Comparison of ENCODE assay signal across 44 mouse cellular contexts in genomic region chr19:59192491-59192890, GRCm38 (mm10). TPM values are rescaled to one million over a fixed set of nuclear protein-coding genes. Genes with fewer than 3 reads are reported as not detected.
DNase-seq lines count a peak whose midpoint lies in the region; ATAC-seq and TF ChIP-seq lines count a peak whose summit lies in the region.
"Had no signal": no experiment of that assay in that cellular context is flagged by ENCODE, and none has a peak within 500 bp of the region (broad histone marks: within the 10 kb centered on the region; RNA-seq: fewer than 3 reads in every experiment).

No protein-coding gene starts in this region.

- H3K27ac ChIP-seq in hindbrain, embryonic 10.5 days, result no peak overlapping the region
- H3K27ac ChIP-seq in hindbrain, embryonic 13.5 days, result no peak overlapping the region
- H3K27ac ChIP-seq in forebrain, embryonic 13.5 days, result no peak overlapping the region
- H3K27ac ChIP-seq: hindbrain, postnatal 0 days; intestine, embryonic 15.5 days; layer of hippocampus, adult 2 months; left cerebral cortex, adult 2 months; limb, embryonic 13.5 days; lung, embryonic 15.5 days; midbrain, embryonic 10.5 days; neural tube, embryonic 13.5 days had no signal

- no peaks in the 10 kb centered on the region for H3K36me3 ChIP-seq in hindbrain, embryonic 10.5 days
- H3K36me3 ChIP-seq in hindbrain, embryonic 13.5 days, result no peaks in the 10 kb centered on the region
- H3K36me3 ChIP-seq in forebrain, embryonic 13.5 days (ENCODE audit: poor library complexity, severe bottlenecking), result no peaks in the 10 kb centered on the region
- H3K36me3 ChIP-seq: heart, embryonic 12.5 days; intestine, embryonic 15.5 days; limb, embryonic 13.5 days; lung, embryonic 15.5 days; midbrain, embryonic 10.5 days; neural tube, embryonic 13.5 days had no signal

- 5% methylated on average over 2 of the region's 2 CpGs for WGBS in hindbrain, embryonic 10.5 days
- 3% methylated on average over 2 of the region's 2 CpGs for WGBS in hindbrain, embryonic 13.5 days
- 13% methylated on average over 2 of the region's 2 CpGs for WGBS in forebrain, embryonic 13.5 days

- ATAC-seq in hindbrain, embryonic 13.5 days (ENCODE audit: low FRiP score), result no peak
- no peak for ATAC-seq in forebrain, embryonic 13.5 days
- ATAC-seq: activated CD4-positive, CD25-positive, alpha-beta regulatory T cell, adult 4 months; hindbrain, postnatal 0 days; intestine, embryonic 15.5 days had no signal

- TF ChIP-seq POLR2A in brain, embryonic 14.5 days (IDR thresholded peaks at IDR 0.05; ENCODE audit: borderline replicate concordance, extremely low read depth, insufficient read depth, insufficient read length, poor library complexity, severe bottlenecking), result no peak

- H3K9me3 ChIP-seq in hindbrain, embryonic 10.5 days, result no peaks in the 10 kb centered on the region
- no peaks in the 10 kb centered on the region for H3K9me3 ChIP-seq in hindbrain, embryonic 13.5 days
- no peaks in the 10 kb centered on the region for H3K9me3 ChIP-seq in forebrain, embryonic 13.5 days (replicated peaks)
- H3K9me3 ChIP-seq: heart, embryonic 12.5 days; intestine, embryonic 15.5 days; limb, embryonic 13.5 days; lung, embryonic 15.5 days; midbrain, embryonic 10.5 days; neural tube, embryonic 13.5 days had no signal

- H3K4me1 ChIP-seq in hindbrain, embryonic 10.5 days (replicated peaks), result peaks cover 15% of the 10 kb centered on the region; the same call in 1 of the 2 replicates
- peaks cover 6% of the 10 kb centered on the region; the same call in 1 of the 2 replicates for H3K4me1 ChIP-seq in hindbrain, embryonic 13.5 days (replicated peaks)
- H3K4me1 ChIP-seq in forebrain, embryonic 13.5 days, result peaks cover 14% of the 10 kb centered on the region

- no peak overlapping the region for H3K9ac ChIP-seq in hindbrain, embryonic 13.5 days
- no peak overlapping the region for H3K9ac ChIP-seq in forebrain, embryonic 13.5 days
- H3K9ac ChIP-seq: heart, embryonic 12.5 days; intestine, embryonic 15.5 days; limb, embryonic 13.5 days; lung, embryonic 15.5 days; neural tube, embryonic 13.5 days had no signal

- H3K27me3 ChIP-seq in hindbrain, embryonic 10.5 days (ENCODE audit: insufficient read depth, poor library complexity, severe bottlenecking), result peaks cover 100% of the 10 kb centered on the region
- H3K27me3 ChIP-seq in hindbrain, embryonic 13.5 days, result peaks cover 95% of the 10 kb centered on the region
- H3K27me3 ChIP-seq in forebrain, embryonic 13.5 days, result peaks cover 94% of the 10 kb centered on the region
- H3K27me3 ChIP-seq: CH12.LX had no signal

- no peak for TF ChIP-seq CTCF in brain, embryonic 14.5 days (IDR thresholded peaks at IDR 0.05; ENCODE audit: borderline replicate concordance, extremely low read depth, insufficient read depth, insufficient read length)

- no peak overlapping the region for H3K4me2 ChIP-seq in hindbrain, embryonic 13.5 days
- 0 out of 2 replicates have a peak overlapping the region, but pooled peaks have one; percentile 11 for H3K4me2 ChIP-seq in forebrain, embryonic 13.5 days
- H3K4me2 ChIP-seq: heart, embryonic 12.5 days; intestine, embryonic 15.5 days; limb, embryonic 13.5 days; liver, embryonic 11.5 days; lung, embryonic 15.5 days; neural tube, embryonic 13.5 days had no signal

- no peak overlapping the region for H3K4me3 ChIP-seq in hindbrain, embryonic 10.5 days
- H3K4me3 ChIP-seq in hindbrain, embryonic 13.5 days, result no peak overlapping the region
- no peak overlapping the region for H3K4me3 ChIP-seq in forebrain, embryonic 13.5 days
- H3K4me3 ChIP-seq: heart, embryonic 12.5 days; intestine, embryonic 15.5 days; layer of hippocampus, adult 2 months; left cerebral cortex, adult 2 months; limb, embryonic 13.5 days; lung, embryonic 15.5 days; midbrain, embryonic 10.5 days; myocyte; neural tube, embryonic 13.5 days had no signal

- peak; percentile 56 for DNase-seq in embryo, embryonic 10.5 days (ENCODE audit: low spot score)
- DNase-seq in embryo, embryonic 10 days (ENCODE audit: low spot score), result no peak
- DNase-seq in hindbrain, embryonic 10.5 days (ENCODE audit: low spot score), result peak; percentile 20
- peak; percentile 18 for DNase-seq in brain, embryonic 14.5 days (ENCODE audit: low read depth)
- DNase-seq in frontal cortex, postnatal 36 days (ENCODE audit: low spot score in 2 of 2), result no peak
- no peak for DNase-seq in adrenal gland, postnatal 25 days
- DNase-seq: adrenal gland, adult 2 months; cerebellum, adult 8-10 months; cerebellum, postnatal 25 days; gastrocnemius, postnatal 10 days; heart, adult 18-20 months; heart, postnatal 4 days; kidney, adult 2 months; kidney, postnatal 36 days; right cerebral cortex, postnatal 25 days; spleen, adult 18-20 months; thymus, adult 2 months; thymus, postnatal 36 days had no signal

RNA-seq across cellular contexts. Expression of gene Vax1, which starts 22.6 kb away (rescaled TPM):
- polyA plus RNA-seq in hindbrain, embryonic 10.5 days (2016; fragmentation: Nextera tagmentation; extraction: Ambion mirVana), result 0.25 TPM in 1 of 2 replicates, not detected in the other
- polyA plus RNA-seq in hindbrain, embryonic 13.5 days (2015; fragmentation: Nextera tagmentation; extraction: Ambion mirVana), result not detected in 2 replicates
- 10.5 and 22.5 TPM in 2 replicates for polyA plus RNA-seq in brain, embryonic 14.5 days (2012; rRNA removed)
- 0.90 and 1.0 TPM in 2 replicates for polyA plus RNA-seq in forebrain, embryonic 13.5 days (2015; fragmentation: Nextera tagmentation; extraction: Ambion mirVana)
- total RNA-seq in adrenal gland, postnatal 25 days (2021), result not detected in 2 replicates
- total RNA-seq: adrenal gland, adult 2 months; adrenal gland, postnatal 4 days; CH12.LX; ES-E14; gastrocnemius, postnatal 10 days; heart, adult 18-20 months; heart, postnatal 4 days; hindbrain, postnatal 0 days; megakaryocyte progenitor cell, adult 5-6 weeks; midbrain, postnatal 0 days had no signal
- polyA plus RNA-seq: activated CD4-positive, CD25-positive, alpha-beta regulatory T cell, adult 4 months; adrenal gland, adult 2 months; C2C12; heart, embryonic 12.5 days; heart, postnatal 0 days; hindbrain, postnatal 0 days; intestine, embryonic 15.5 days; kidney, adult 2 months; kidney, embryonic 16.5 days; liver, embryonic 11.5 days; liver, embryonic 16.5 days; lung, embryonic 15.5 days; myocyte; neural tube, embryonic 13.5 days; stomach, embryonic 16.5 days; thymus, adult 2 months had no signal

RNA-seq across cellular contexts. Expression of gene Kcnk18, which starts 26.5 kb away (rescaled TPM):
- not detected in 2 replicates for polyA plus RNA-seq in hindbrain, embryonic 10.5 days (2016; fragmentation: Nextera tagmentation; extraction: Ambion mirVana)
- not detected in 2 replicates for polyA plus RNA-seq in hindbrain, embryonic 13.5 days (2015; fragmentation: Nextera tagmentation; extraction: Ambion mirVana)
- polyA plus RNA-seq in brain, embryonic 14.5 days (2012; rRNA removed), result not detected in 2 replicates
- polyA plus RNA-seq in forebrain, embryonic 13.5 days (2015; fragmentation: Nextera tagmentation; extraction: Ambion mirVana), result not detected in 2 replicates
- not detected in 2 replicates for total RNA-seq in adrenal gland, postnatal 25 days (2021)
- total RNA-seq: adrenal gland, adult 2 months; adrenal gland, postnatal 4 days; CH12.LX; gastrocnemius, postnatal 10 days; heart, adult 18-20 months; heart, postnatal 4 days; hindbrain, postnatal 0 days; layer of hippocampus, adult 2 months; layer of hippocampus, postnatal 14 days; left cerebral cortex, adult 2 months; left cerebral cortex, postnatal 36 days; megakaryocyte progenitor cell, adult 5-6 weeks; midbrain, postnatal 0 days had no signal
- polyA plus RNA-seq: activated CD4-positive, CD25-positive, alpha-beta regulatory T cell, adult 4 months; adrenal gland, adult 2 months; C2C12; heart, embryonic 12.5 days; heart, postnatal 0 days; hindbrain, postnatal 0 days; intestine, embryonic 15.5 days; kidney, adult 2 months; kidney, embryonic 16.5 days; liver, embryonic 11.5 days; liver, embryonic 16.5 days; lung, embryonic 15.5 days; midbrain, embryonic 10.5 days; midbrain, postnatal 0 days; myocyte; neural tube, embryonic 13.5 days; stomach, embryonic 16.5 days; thymus, adult 2 months had no signal

Comparison
In these comparisons a context has a peak if more than half of its experiments do, and no peak if none do; other contexts are left out.
1. DNase-seq: peak in embryo, embryonic 10.5 days (single experiment), hindbrain, embryonic 10.5 days (single experiment) and brain, embryonic 14.5 days (single experiment); none in embryo, embryonic 10 days (single experiment), frontal cortex, postnatal 36 days (0 of 2) and adrenal gland, postnatal 25 days (single experiment).